Mouse (Mus musculus): ENCODE data around the gene Gngt1.

Gene Gngt1

GRCm38 (mm10) chr6:3993492-3993891 is at the start of gene Gngt1:
Gene Gngt1 (plus strand): TSS chr6:3993792.
- no peak for DNase-seq (ENCODE audit: low spot score)

- no peak for DNase-seq (ENCODE audit: low spot score)
Measured at GRCm38 (mm10) chr6:3954969-3955368, 38.6 kb upstream of the Gngt1 start.

- peak; percentile 39 for DNase-seq (ENCODE audit: low spot score)
Measured at GRCm38 (mm10) chr6:3967676-3968626, 25.6 kb upstream of the Gngt1 start.

- no peak for DNase-seq (ENCODE audit: low spot score)
Measured at GRCm38 (mm10) chr6:3973679-3974078, 19.9 kb upstream of the Gngt1 start.

- DNase-seq (ENCODE audit: low spot score): no peak
Measured at GRCm38 (mm10) chr6:3982661-3983284, 10.8 kb upstream of the Gngt1 start.

- DNase-seq (ENCODE audit: low spot score): no peak
Measured at GRCm38 (mm10) chr6:3988750-3989149, 4.8 kb upstream of the Gngt1 start, which contains the start of gene Tfpi2. Gene Tfpi2 (minus strand): TSS chr6:3988919.

- no peak for DNase-seq (ENCODE audit: low spot score)
Measured at GRCm38 (mm10) chr6:3998089-3998488, 4.5 kb downstream of the Gngt1 start.

- DNase-seq (ENCODE audit: low spot score): no peak
Measured at GRCm38 (mm10) chr6:3999296-3999695, 5.7 kb downstream of the Gngt1 start.

- DNase-seq (ENCODE audit: low spot score): no peak
Measured at GRCm38 (mm10) chr6:4000716-4001115, 7.1 kb downstream of the Gngt1 start.

GRCm38 (mm10) chr6:4003445-4003844 is 9.9 kb downstream of the Gngt1 start:
- DNase-seq (ENCODE audit: low spot score): peak; percentile 23

GRCm38 (mm10) chr6:4003890-4004306 is 10.3 kb downstream of the Gngt1 start, which contains the start of gene Gng11:
Gene Gng11 (plus strand): TSS chr6:4003904.
- DNase-seq (ENCODE audit: low spot score): peak; percentile 63

- no peak for DNase-seq (ENCODE audit: low spot score)
Measured at GRCm38 (mm10) chr6:4004808-4005207, 11.2 kb downstream of the Gngt1 start.

- no peak for DNase-seq (ENCODE audit: low spot score)
Measured at GRCm38 (mm10) chr6:4008501-4009040, 15.0 kb downstream of the Gngt1 start.

GRCm38 (mm10) chr6:4009548-4009947 is 16.0 kb downstream of the Gngt1 start:
- peak; percentile 18 for DNase-seq (ENCODE audit: low spot score)

GRCm38 (mm10) chr6:4022645-4023044 is 29.1 kb downstream of the Gngt1 start:
- peak; percentile 46 for DNase-seq (ENCODE audit: low spot score)

GRCm38 (mm10) chr6:4026367-4026766 is 32.8 kb downstream of the Gngt1 start:
- no peak for DNase-seq (ENCODE audit: low spot score)

GRCm38 (mm10) chr6:4030956-4031355 is 37.4 kb downstream of the Gngt1 start:
- no peak for DNase-seq (ENCODE audit: low spot score)

- DNase-seq (ENCODE audit: low spot score): no peak
Measured at GRCm38 (mm10) chr6:4041821-4042220, 48.2 kb downstream of the Gngt1 start.

All from embryo, embryonic 10.5 days (tissue).